Comparison of ENCODE assay signal across 10 mouse cellular contexts in genomic region chr3:68615042-68615810, GRCm38 (mm10).
DNase-seq lines count a peak whose midpoint lies in the region; ATAC-seq and TF ChIP-seq lines count a peak whose summit lies in the region.
"Had no signal": no experiment of that assay in that cellular context is flagged by ENCODE, and none has a peak within 500 bp of the region (broad histone marks: within the 10 kb centered on the region; RNA-seq: fewer than 3 reads in every experiment).

No protein-coding gene starts in this region.

- 49% methylated on average over 10 of the region's 10 CpGs for WGBS in cerebellum, adult 2 months
- 75% methylated on average over 10 of the region's 10 CpGs for WGBS in neural tube, embryonic 11.5 days
- 71% methylated on average over 10 of the region's 10 CpGs for WGBS in forebrain, embryonic 15.5 days
- WGBS in liver, embryonic 12.5 days (ENCODE audit: insufficient replicate concordance) = 59% methylated on average over 10 of the region's 10 CpGs
- WGBS in small intestine, adult 2 months = 66% methylated on average over 10 of the region's 10 CpGs

- no peak for TF ChIP-seq POLR2A in cerebellum, adult 2 months (IDR thresholded peaks at IDR 0.05; ENCODE audit: borderline replicate concordance, insufficient read depth, low read length)
- no peak for TF ChIP-seq POLR2A in small intestine, adult 2 months (IDR thresholded peaks at IDR 0.05; ENCODE audit: low read depth, low read length)

- no peak overlapping the region for H3K27ac ChIP-seq in cerebellum, adult 2 months (ENCODE audit: insufficient read depth, low read length)
- H3K27ac ChIP-seq in neural tube, embryonic 11.5 days (ENCODE audit: low read depth, low read length) = no peak overlapping the region
- no peak overlapping the region for H3K27ac ChIP-seq in forebrain, embryonic 15.5 days (replicated peaks)
- H3K27ac ChIP-seq in liver, embryonic 12.5 days = no peak overlapping the region
- H3K27ac ChIP-seq in small intestine, adult 2 months (ENCODE audit: insufficient read depth, low read depth, low read length) = no peak overlapping the region
- H3K27ac ChIP-seq: neural tube, embryonic 12.5 days had no signal

- no peaks in the 10 kb centered on the region for H3K36me3 ChIP-seq in neural tube, embryonic 11.5 days (ENCODE audit: control insufficient read depth, insufficient read depth, low read length)
- H3K36me3 ChIP-seq in forebrain, embryonic 15.5 days = peaks cover 4% of the 10 kb centered on the region; the same call in 1 of the 2 replicates
- H3K36me3 ChIP-seq in liver, embryonic 12.5 days = no peaks in the 10 kb centered on the region
- H3K36me3 ChIP-seq in small intestine, adult 2 months (ENCODE audit: control insufficient read depth, insufficient read depth, low read length) = no peaks in the 10 kb centered on the region
- H3K36me3 ChIP-seq: G1E had no signal

- DNase-seq in cerebellum, adult 2 months = peak; percentile 24 to 57
- DNase-seq in cerebellum, postnatal 4 days (ENCODE audit: low spot score in 2 of 2) = no peak
- DNase-seq in neural tube, embryonic 11.5 days (ENCODE audit: low spot score) = peak; percentile 33
- no peak for DNase-seq in neural tube, embryonic 10.5 days (ENCODE audit: extremely low spot score, low spot score)
- no peak for DNase-seq in adrenal gland, postnatal 10 days

- H3K9me3 ChIP-seq in neural tube, embryonic 11.5 days (ENCODE audit: control insufficient read depth, low read length) = no peaks in the 10 kb centered on the region
- H3K9me3 ChIP-seq in forebrain, embryonic 15.5 days = no peaks in the 10 kb centered on the region
- H3K9me3 ChIP-seq in liver, embryonic 12.5 days (replicated peaks) = no peaks in the 10 kb centered on the region
- H3K9me3 ChIP-seq: neural tube, embryonic 12.5 days had no signal

- H3K9ac ChIP-seq in neural tube, embryonic 11.5 days (ENCODE audit: low read length) = no peak overlapping the region
- no peak overlapping the region for H3K9ac ChIP-seq in forebrain, embryonic 15.5 days (replicated peaks)
- no peak overlapping the region for H3K9ac ChIP-seq in liver, embryonic 12.5 days
- H3K9ac ChIP-seq: neural tube, embryonic 12.5 days had no signal

- H3K4me2 ChIP-seq in neural tube, embryonic 11.5 days (ENCODE audit: low read depth) = no peak overlapping the region
- H3K4me2 ChIP-seq in forebrain, embryonic 15.5 days (replicated peaks) = no peak overlapping the region
- no peak overlapping the region for H3K4me2 ChIP-seq in liver, embryonic 12.5 days
- H3K4me2 ChIP-seq: neural tube, embryonic 12.5 days had no signal

- H3K4me1 ChIP-seq in cerebellum, adult 2 months (ENCODE audit: control insufficient read depth, insufficient read depth, low read length) = peaks cover 30% of the 10 kb centered on the region
- no peaks in the 10 kb centered on the region for H3K4me1 ChIP-seq in neural tube, embryonic 11.5 days (ENCODE audit: control insufficient read depth, insufficient read depth, low read length)
- no peaks in the 10 kb centered on the region for H3K4me1 ChIP-seq in forebrain, embryonic 15.5 days
- peaks cover 17% of the 10 kb centered on the region for H3K4me1 ChIP-seq in liver, embryonic 12.5 days
- H3K4me1 ChIP-seq in small intestine, adult 2 months (ENCODE audit: control insufficient read depth, insufficient read depth, insufficient read length, low read length) = no peaks in the 10 kb centered on the region

- peak; percentile 25; the same call in 1 of the 2 replicates for TF ChIP-seq CTCF in cerebellum, adult 2 months (IDR thresholded peaks at IDR 0.05; ENCODE audit: borderline replicate concordance, insufficient read depth, low read depth, low read length)
- TF ChIP-seq CTCF in small intestine, adult 2 months (IDR thresholded peaks at IDR 0.05; ENCODE audit: extremely low read depth, insufficient read length, insufficient replicate concordance, low read depth, low read length) = 0 out of 2 replicates have a peak, but pooled peaks have one; percentile 14

- H3K4me3 ChIP-seq in cerebellum, adult 2 months (replicated peaks; ENCODE audit: insufficient read depth, low read depth, low read length) = no peak overlapping the region
- no peak overlapping the region for H3K4me3 ChIP-seq in neural tube, embryonic 11.5 days (ENCODE audit: low read depth, low read length)
- no peak overlapping the region for H3K4me3 ChIP-seq in forebrain, embryonic 15.5 days
- no peak overlapping the region for H3K4me3 ChIP-seq in liver, embryonic 12.5 days
- no peak overlapping the region for H3K4me3 ChIP-seq in small intestine, adult 2 months (ENCODE audit: low read depth, low read length)
- H3K4me3 ChIP-seq: neural tube, embryonic 12.5 days had no signal

- ATAC-seq in neural tube, embryonic 11.5 days (ENCODE audit: insufficient read depth, low FRiP score, low TSS enrichment) = no peak
- ATAC-seq in forebrain, embryonic 15.5 days (replicated peaks) = peak; percentile 20; the same call in 1 of the 2 replicates
- ATAC-seq in liver, embryonic 12.5 days = 0 out of 2 replicates have a peak, but pooled peaks have one; percentile 30

- H3K27me3 ChIP-seq in cerebellum, adult 2 months (ENCODE audit: control insufficient read depth, insufficient read depth, low read length) = no peaks in the 10 kb centered on the region
- no peaks in the 10 kb centered on the region for H3K27me3 ChIP-seq in neural tube, embryonic 11.5 days (ENCODE audit: control insufficient read depth, insufficient read depth, low read length)
- H3K27me3 ChIP-seq in forebrain, embryonic 15.5 days = no peaks in the 10 kb centered on the region
- H3K27me3 ChIP-seq in liver, embryonic 12.5 days (replicated peaks) = no peaks in the 10 kb centered on the region
- H3K27me3 ChIP-seq in small intestine, adult 2 months (ENCODE audit: control insufficient read depth, insufficient read depth, low read length) = no peaks in the 10 kb centered on the region
- H3K27me3 ChIP-seq: neural tube, embryonic 12.5 days had no signal

Comparison
In these comparisons a context has a peak if more than half of its experiments do, and no peak if none do; other contexts are left out.
1. DNase-seq: peak in cerebellum, adult 2 months (2 of 2) and neural tube, embryonic 11.5 days (single experiment); none in cerebellum, postnatal 4 days (0 of 2), neural tube, embryonic 10.5 days (single experiment) and adrenal gland, postnatal 10 days (single experiment).